Mouse (Mus musculus) C2C12 (cell line): ENCODE results near the gene Wdr19. TPM values are rescaled to one million over a fixed set of nuclear protein-coding genes. Genes with fewer than 3 reads are reported as not detected.

Source experiments
- H3K27me3 ChIP-seq: one replicate; pipeline ENCODE4 v1.6.1; 2011; ENCODE audit not compliant: control insufficient read depth, insufficient read depth, insufficient read length
- H3K36me3 ChIP-seq: one replicate; pipeline ENCODE4 v1.6.1; 2011; ENCODE audit not compliant: control insufficient read depth, insufficient read depth
- H3K4me3 ChIP-seq: one replicate; pipeline ENCODE4 v1.5.1; 2011; ENCODE audit warnings: mild to moderate bottlenecking, control low read depth; ENCODE audit not compliant: poor library complexity, insufficient read depth, severe bottlenecking
- H3K79me2 ChIP-seq: one replicate; pipeline ENCODE4 v1.6.1; 2011; ENCODE audit not compliant: control insufficient read depth, insufficient read depth
- H3K79me3 ChIP-seq: one replicate; pipeline ENCODE4 v1.6.1; 2011; ENCODE audit warnings: low read depth, control low read depth
- H3ac ChIP-seq: one replicate; pipeline ENCODE3; 2011; ENCODE audit warnings: low read depth; ENCODE audit not compliant: control insufficient read depth, insufficient read length
- CEBPB ChIP-seq: IDR thresholded peaks from one replicate; pipeline ENCODE4 v1.6.1; 2011; ENCODE audit warnings: low read depth, mild to moderate bottlenecking, control low read depth, moderate library complexity
- CTCF ChIP-seq: IDR thresholded peaks from one replicate; pipeline ENCODE4 v1.5.1; 2011; ENCODE audit not compliant: control insufficient read depth, insufficient read depth, insufficient read length
- FOSL1 ChIP-seq: IDR thresholded peaks from one replicate; pipeline ENCODE4 v1.8.0; 2011; ENCODE audit warnings: mild to moderate bottlenecking, low read length; ENCODE audit not compliant: poor library complexity, insufficient read depth, severe bottlenecking
- MAX ChIP-seq: IDR thresholded peaks from one replicate; pipeline ENCODE4 v1.6.1; 2011; ENCODE audit warnings: mild to moderate bottlenecking, control low read depth
- MYOD1 ChIP-seq: IDR thresholded peaks from one replicate; pipeline ENCODE4 v1.6.1; 2011; ENCODE audit warnings: low read depth; ENCODE audit not compliant: control insufficient read depth, insufficient read length
- MYOG ChIP-seq: IDR thresholded peaks from one replicate; pipeline ENCODE4 v1.6.1; 2011; ENCODE audit not compliant: control insufficient read depth, insufficient read length; ENCODE audit errors: extremely low read depth
- USF1 ChIP-seq: IDR thresholded peaks from one replicate; pipeline ENCODE4 v1.6.1; 2011; ENCODE audit warnings: low read depth, mild to moderate bottlenecking, control low read depth, moderate library complexity
- polyA plus RNA-seq: library from polyadenylated mRNA; unstranded; fragments of >200 nt; fragmentation: generic; extraction: Trizol; gene quantifications from one replicate; pipeline ENCODE4 v1.2.1, GENCODE M21; 2012; ENCODE audit warnings: missing spikeins

The Wdr19 gene
- polyA plus RNA-seq, 1 experiment: 2.9 TPM

DNA sequence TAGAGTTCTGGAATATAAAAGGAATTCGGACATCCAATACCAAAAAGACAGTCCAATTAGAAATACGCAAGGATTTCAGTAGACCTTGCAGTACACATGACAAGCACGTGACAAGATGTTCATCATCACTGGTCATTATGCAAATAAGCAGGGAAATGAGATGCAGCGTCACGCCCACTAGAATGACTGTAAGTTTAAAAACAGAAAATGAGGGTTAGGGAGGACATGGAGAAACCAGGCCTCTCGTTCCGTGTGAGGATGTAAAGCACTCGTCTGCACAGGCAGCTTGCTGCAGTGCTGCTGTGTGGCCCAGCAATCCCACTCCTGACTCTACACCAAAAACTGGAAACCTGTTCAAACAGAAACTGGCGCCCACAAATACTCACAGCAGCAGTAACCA, 29.3 kb upstream of the Wdr19 start:
- Histone ChIP-seq H3ac (no peak overlapping the region), H3K79me2 (no peaks in the 10 kb centered on the region), H3K79me3 (no peaks in the 10 kb centered on the region), H3K4me3 (no peak overlapping the region), H3K36me3 (no peaks in the 10 kb centered on the region), H3K27me3 (no peaks in the 10 kb centered on the region)
- TF ChIP-seq FOSL1: no peak
- TF ChIP-seq USF1: no peak
- no peak for TF ChIP-seq MYOG
- TF ChIP-seq CEBPB: no peak
- no peak for TF ChIP-seq CTCF
- no peak for TF ChIP-seq MYOD1
- no peak for TF ChIP-seq MAX

DNA sequence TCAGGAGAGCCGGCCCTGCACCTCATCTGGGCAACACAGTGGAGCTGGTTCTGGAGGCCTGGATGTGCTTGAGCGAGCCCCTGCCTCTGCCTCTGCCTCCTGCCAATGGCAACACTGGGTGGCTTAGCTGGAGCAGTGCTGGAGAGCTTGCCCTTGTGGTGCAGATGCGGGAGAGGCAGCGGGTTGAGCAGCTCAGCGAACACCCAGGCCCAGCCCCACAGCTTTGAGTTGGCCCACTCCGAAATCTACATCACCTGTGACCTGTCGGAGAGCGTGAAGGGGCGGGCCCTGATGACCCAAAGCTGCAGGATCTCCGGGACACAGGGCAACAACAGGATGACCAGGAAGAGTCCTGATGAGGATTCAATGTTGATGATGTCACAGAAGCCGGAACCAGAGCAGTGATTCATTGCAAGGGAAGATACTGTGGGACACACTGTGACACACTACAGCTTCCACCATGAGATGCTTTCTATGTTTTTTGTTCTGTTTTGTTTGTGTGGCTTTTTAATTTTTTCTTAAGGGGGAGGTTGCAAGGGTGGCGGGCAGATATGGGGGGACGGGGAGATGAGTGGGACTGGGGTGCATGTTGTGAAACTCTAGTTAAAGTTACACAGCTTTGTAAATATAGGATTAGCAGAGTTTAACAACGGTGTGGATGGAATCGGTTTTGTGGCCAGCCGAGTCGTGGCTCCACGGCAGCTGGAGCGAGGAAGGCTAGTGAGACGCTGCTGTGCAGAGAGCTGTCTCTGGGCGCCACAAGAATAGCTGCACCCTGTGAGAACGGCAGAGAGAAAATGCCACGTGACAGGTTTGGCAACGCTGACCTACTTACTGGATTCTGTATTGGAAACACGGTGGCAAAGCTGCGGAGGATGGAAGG, 24.2 kb upstream of the Wdr19 start:
- H3K27me3 ChIP-seq: no peaks in the 10 kb centered on the region
- no peak for TF ChIP-seq MAX
- TF ChIP-seq CEBPB: no peak
- TF ChIP-seq MYOD1: no peak
- no peak for TF ChIP-seq FOSL1
- no peak for TF ChIP-seq CTCF
- no peak for TF ChIP-seq USF1
- TF ChIP-seq MYOG: no peak
- H3ac ChIP-seq: no peak overlapping the region
- no peak overlapping the region for H3K4me3 ChIP-seq
- H3K79me2 ChIP-seq: no peaks in the 10 kb centered on the region
- H3K36me3 ChIP-seq: no peaks in the 10 kb centered on the region
- no peaks in the 10 kb centered on the region for H3K79me3 ChIP-seq

DNA sequence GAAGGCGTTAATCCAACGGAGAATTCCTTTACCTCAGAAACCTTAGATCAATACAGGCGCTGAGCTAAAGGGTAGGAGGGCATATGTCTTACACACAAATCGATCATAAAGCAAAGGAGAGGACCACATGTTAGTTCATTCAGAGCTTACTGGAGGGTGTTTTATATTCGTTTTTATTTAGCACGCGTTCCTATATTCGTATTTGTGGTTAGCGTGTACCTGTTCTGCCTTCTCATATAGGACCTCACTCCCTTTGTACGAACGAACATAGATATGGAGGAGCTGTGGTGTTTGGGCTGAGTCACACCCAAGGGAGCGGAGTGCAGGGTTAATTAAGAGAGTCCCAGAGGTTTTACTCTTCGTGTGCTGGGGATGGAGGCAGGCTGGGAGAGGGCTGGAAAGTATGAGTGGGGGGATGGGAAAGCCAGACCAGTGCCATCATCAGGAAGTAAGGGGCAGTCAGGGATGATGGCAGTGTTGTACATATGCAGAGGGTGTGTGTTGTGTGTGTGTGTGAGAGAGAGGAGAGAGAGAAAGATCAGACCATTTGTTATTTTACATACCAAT, 23.5 kb upstream of the Wdr19 start:
- Histone ChIP-seq H3K79me2 (no peaks in the 10 kb centered on the region), H3K27me3 (no peaks in the 10 kb centered on the region), H3ac (no peak overlapping the region), H3K36me3 (no peaks in the 10 kb centered on the region), H3K4me3 (no peak overlapping the region), H3K79me3 (no peaks in the 10 kb centered on the region)
- TF ChIP-seq MYOG (no peak), FOSL1 (no peak), MAX (no peak)

DNA sequence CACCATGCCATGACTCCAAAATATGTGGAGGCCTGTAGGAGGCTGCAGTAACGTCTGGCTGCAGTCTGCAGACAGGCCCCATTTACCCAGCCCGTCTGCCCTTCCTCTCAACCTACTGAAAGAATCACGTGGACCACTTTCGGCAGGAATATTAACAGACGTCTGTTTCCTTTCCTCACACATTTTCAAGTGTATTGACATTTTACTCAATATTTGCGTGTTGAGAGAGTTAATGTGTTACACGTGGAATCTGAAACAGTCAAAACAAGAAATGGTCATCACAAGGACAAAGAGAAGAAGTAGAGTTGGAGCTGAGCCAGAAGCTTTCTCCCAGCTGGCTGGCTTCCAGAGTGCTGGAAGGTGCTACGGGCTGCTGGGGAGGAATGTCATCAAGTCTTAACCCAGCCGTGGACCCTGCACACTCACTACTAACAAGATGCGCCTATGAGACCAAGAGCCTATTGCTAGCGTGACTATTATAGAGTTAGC, 22.4 kb upstream of the Wdr19 start:
- no peaks in the 10 kb centered on the region for H3K36me3 ChIP-seq
- no peak overlapping the region for H3ac ChIP-seq
- no peaks in the 10 kb centered on the region for H3K79me2 ChIP-seq
- H3K4me3 ChIP-seq: no peak overlapping the region
- H3K79me3 ChIP-seq: no peaks in the 10 kb centered on the region
- no peaks in the 10 kb centered on the region for H3K27me3 ChIP-seq
- TF ChIP-seq MAX (no peak), FOSL1 (no peak), CTCF (no peak), MYOG (no peak), MYOD1 (no peak), CEBPB (no peak), USF1 (no peak)

DNA sequence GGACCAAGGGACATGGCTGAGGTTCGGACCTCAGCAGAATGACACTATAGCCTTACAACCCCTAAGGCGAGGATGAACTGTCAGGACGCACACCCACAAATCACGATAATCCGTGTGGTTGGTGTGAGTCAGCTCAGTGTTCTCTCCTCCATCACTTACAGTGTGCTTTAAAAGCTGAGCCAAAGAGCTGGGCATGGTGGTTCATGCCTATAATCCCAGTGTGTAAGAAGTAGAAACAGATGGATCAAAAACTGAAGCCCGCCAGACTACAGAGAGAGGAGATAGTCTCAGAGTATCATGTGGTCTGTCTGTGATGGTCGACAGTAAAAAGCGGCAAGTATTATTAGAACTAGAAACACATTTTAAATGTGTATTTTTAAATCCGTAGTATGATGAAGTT, 21.0 kb upstream of the Wdr19 start:
- H3ac ChIP-seq: no peak overlapping the region
- TF ChIP-seq MYOG (no peak), CEBPB (no peak), USF1 (no peak)
- no peak overlapping the region for H3K4me3 ChIP-seq
- H3K79me3 ChIP-seq: no peaks in the 10 kb centered on the region
- no peaks in the 10 kb centered on the region for H3K79me2 ChIP-seq
- H3K27me3 ChIP-seq: no peaks in the 10 kb centered on the region
- H3K36me3 ChIP-seq: no peaks in the 10 kb centered on the region
